Mouse (Mus musculus): ENCODE measurements at regions not wholly inside any gene's neighbourhood (a gene's known extent, or its start where the extent isn't known, plus 50 kb on each side); places are given as distances from the start of the nearest gene placed in this dataset.

DNA sequence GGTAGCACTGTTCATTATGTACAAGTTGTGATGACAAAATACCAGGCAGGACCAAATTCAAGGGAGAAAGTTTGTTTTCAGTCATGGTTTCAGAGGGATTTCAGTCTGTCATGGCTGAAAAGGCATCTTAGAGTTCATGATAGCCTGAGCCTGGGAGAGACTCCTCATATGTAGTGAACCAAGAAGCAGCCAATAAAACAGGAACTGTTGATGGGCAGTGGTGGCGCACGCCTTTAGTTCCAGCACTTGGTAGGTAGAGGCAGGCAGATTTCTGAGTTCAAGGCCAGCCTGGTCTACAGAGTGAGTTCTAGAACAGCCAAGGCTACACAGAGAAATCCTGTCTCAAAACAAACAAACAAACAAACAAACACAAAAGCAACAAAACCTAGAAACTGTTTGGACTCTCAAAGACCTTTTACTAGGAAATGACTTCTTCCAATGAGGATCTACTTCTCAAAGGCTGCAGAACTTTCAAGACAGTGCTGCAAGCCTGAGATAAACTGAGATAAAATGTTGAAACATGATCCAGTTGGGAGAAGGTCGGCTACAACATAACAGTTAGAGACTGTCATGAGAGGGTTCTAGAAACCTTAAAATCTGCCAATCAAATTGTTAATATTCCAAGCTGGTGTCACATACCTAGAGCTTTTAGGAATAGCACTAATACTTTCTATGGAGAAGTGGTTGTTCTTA is 817.5 kb upstream of the Lcorl start:
- Histone ChIP-seq H3K4me2 (no peak overlapping the region), H3K36me3 (no peaks in the 10 kb centered on the region), H3K9ac (no peak overlapping the region), H3K27me3 (replicated peaks) (no peaks in the 10 kb centered on the region), H3K4me1 (0 out of 2 replicates have a peak, but pooled peaks cover 3% of the 10 kb centered on the region), H3K4me3 (no peak overlapping the region), H3K9me3 (no peaks in the 10 kb centered on the region), H3K27ac (replicated peaks) (no peak overlapping the region)
- no peak for ATAC-seq (ENCODE audit: extremely low read depth, insufficient number of reproducible peaks, low FRiP score, low TSS enrichment)
- 66% methylated on average over 3 of the region's 3 CpGs for WGBS

DNA sequence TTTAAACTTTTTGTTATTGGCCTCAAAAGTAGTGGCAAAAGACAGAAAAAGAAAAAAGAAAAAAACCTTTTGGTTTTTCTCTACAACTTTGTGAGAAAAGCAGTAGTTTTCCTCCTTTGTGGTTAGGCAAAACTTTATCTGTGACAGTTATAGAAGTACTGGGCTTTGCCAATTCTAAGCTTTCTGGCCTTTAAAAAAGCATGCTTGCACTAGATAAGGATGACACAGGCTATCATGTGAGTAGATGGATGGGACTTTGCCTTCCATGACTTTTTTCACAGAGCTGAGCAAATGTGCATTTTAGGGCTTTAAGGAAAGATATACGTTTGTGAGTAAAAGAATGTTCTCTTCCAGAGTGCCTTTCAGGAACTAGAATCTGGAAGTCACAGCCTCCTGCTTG is 816.0 kb upstream of the Lcorl start:
- Histone ChIP-seq H3K9ac (no peak overlapping the region), H3K4me3 (no peak overlapping the region), H3K36me3 (no peaks in the 10 kb centered on the region), H3K27ac (replicated peaks) (no peak overlapping the region), H3K4me2 (no peak overlapping the region), H3K9me3 (no peaks in the 10 kb centered on the region), H3K27me3 (replicated peaks) (no peaks in the 10 kb centered on the region), H3K4me1 (0 out of 2 replicates have a peak, but pooled peaks cover 3% of the 10 kb centered on the region)
- WGBS, result 33% methylated on average over 1 of the region's 1 CpGs
- no peak for ATAC-seq (ENCODE audit: extremely low read depth, insufficient number of reproducible peaks, low FRiP score, low TSS enrichment)

DNA sequence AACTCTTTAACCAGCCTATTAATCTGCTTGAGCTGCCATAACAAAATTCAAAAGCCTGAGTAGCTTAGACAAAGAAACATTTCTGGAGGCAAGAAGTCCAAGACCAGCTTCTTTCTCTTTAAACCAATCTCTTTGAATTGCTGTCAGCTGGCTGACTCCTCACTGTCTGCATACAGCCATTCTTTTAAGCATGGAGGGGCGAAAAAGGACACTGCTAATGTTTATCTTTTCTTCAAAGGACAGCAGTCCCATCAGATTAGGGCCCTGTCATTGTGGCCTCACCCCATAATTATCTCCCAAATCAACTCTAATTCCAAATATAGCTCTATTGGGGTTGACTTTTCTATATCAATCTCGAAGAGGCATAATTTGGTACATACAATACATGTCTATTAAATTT is 813.1 kb upstream of the Lcorl start:
- Histone ChIP-seq H3K4me2 (no peak overlapping the region), H3K27ac (replicated peaks) (no peak overlapping the region), H3K4me1 (0 out of 2 replicates have a peak, but pooled peaks cover 3% of the 10 kb centered on the region), H3K27me3 (replicated peaks) (no peaks in the 10 kb centered on the region), H3K36me3 (no peaks in the 10 kb centered on the region), H3K9me3 (no peaks in the 10 kb centered on the region), H3K4me3 (no peak overlapping the region), H3K9ac (no peak overlapping the region)
- no peak for ATAC-seq (ENCODE audit: extremely low read depth, insufficient number of reproducible peaks, low FRiP score, low TSS enrichment)
- WGBS, result 46% methylated on average over 2 of the region's 2 CpGs

DNA sequence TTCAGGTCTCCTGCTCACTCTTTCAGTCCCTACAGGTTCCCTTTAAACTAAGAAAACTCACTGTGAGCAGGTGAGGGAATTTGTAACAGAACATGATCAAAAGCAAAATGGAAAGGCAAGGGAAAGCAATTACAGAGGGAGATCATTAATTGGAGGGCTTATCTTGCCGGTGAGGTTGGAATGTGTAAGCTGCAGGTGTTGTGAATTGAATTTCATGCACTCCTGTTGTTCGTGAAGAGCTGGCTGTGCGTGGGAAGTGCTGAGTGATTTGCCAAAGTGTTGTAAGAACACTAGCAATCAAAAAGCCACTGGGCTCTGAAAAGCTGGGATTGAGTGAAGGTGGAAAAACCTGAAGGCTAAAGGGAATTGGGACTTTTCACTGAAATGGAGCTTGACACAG is 808.8 kb upstream of the Lcorl start:
- Histone ChIP-seq H3K9ac (no peak overlapping the region), H3K9me3 (no peaks in the 10 kb centered on the region), H3K4me1 (no peaks in the 10 kb centered on the region), H3K27ac (replicated peaks) (no peak overlapping the region), H3K4me3 (no peak overlapping the region), H3K27me3 (replicated peaks) (no peaks in the 10 kb centered on the region), H3K4me2 (no peak overlapping the region), H3K36me3 (no peaks in the 10 kb centered on the region)
- no peak for ATAC-seq (ENCODE audit: extremely low read depth, insufficient number of reproducible peaks, low FRiP score, low TSS enrichment)
- WGBS, result 28% methylated on average over 3 of the region's 3 CpGs

DNA sequence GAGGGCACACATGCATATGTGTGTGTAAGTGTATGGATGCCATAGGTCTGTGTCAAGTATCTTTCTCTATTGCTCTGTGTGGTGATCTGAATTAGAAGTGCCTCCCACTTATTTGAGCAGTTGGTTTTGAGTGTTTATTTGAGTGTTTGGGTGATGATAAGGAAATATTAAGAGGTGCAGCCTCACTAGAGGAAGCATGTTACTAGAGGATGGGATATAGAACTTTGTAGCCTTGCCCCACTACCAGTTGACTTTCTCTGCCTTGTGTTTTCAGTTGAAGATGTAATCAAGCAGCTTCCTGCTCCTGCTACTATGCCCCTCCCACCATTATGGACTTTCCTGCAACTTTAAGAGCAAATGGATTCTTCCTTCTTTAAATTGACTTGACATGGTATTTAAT is 799.6 kb upstream of the Lcorl start:
- H3K9me3 ChIP-seq, result no peaks in the 10 kb centered on the region
- H3K27me3 ChIP-seq (replicated peaks), result no peaks in the 10 kb centered on the region
- no peaks in the 10 kb centered on the region for H3K36me3 ChIP-seq

DNA sequence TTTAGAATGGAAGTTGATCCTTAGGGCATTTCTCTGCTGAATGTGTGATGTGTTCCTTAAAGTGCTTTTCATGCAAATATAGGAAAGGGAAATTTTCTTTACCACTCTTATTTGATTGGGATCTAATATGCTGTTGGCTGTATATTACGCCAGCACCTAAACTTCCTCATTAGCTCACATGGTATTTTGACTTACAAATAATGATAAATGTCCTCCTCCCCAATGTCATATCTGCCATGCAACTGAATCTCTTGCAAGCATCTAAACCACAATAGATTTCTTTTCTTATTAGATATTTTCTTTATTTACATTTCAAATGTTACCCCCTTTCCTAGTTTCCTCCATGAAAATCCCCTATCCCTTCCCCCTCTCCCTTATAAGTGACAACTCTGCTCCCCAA is 796.8 kb upstream of the Lcorl start:
- no peak overlapping the region for H3K4me2 ChIP-seq
- no peak for ATAC-seq (ENCODE audit: extremely low read depth, insufficient number of reproducible peaks, low FRiP score, low TSS enrichment)
- no peak overlapping the region for H3K4me3 ChIP-seq
- H3K27me3 ChIP-seq (replicated peaks), result no peaks in the 10 kb centered on the region
- H3K9ac ChIP-seq, result no peak overlapping the region
- H3K9me3 ChIP-seq, result no peaks in the 10 kb centered on the region
- no peaks in the 10 kb centered on the region for H3K4me1 ChIP-seq
- 89% methylated on average over 1 of the region's 1 CpGs for WGBS
- no peaks in the 10 kb centered on the region for H3K36me3 ChIP-seq
- H3K27ac ChIP-seq (replicated peaks), result no peak overlapping the region

More for the DNA sequence above, 799.6 kb upstream of the Lcorl start:
- H3K4me2 ChIP-seq, result no peak overlapping the region
- ATAC-seq (ENCODE audit: extremely low read depth, insufficient number of reproducible peaks, low FRiP score, low TSS enrichment), result no peak
- H3K9ac ChIP-seq, result no peak overlapping the region
- no peak overlapping the region for H3K27ac ChIP-seq (replicated peaks)
- no peaks in the 10 kb centered on the region for H3K4me1 ChIP-seq
- H3K4me3 ChIP-seq, result no peak overlapping the region

DNA sequence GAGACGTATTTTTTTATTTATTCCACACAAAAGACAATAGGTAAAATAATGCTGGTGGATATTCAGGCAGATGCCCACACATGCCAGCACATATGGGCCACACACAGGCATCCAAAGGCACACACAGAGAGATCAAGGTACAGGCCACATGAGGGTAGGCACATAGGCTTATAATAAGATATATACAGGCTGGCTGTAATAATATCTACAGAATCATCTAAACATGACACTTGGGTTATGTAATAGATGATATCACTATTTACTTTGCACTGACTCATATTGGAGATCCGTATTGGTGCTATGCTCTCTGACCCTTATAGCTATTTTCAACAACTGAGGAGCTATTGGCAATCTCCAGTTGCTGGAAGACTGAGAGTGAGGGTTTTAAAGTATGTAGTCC is 785.6 kb upstream of the Lcorl start:
- H3K9me3 ChIP-seq, result peaks cover 3% of the 10 kb centered on the region; the same call in 1 of the 2 replicates
- ATAC-seq (ENCODE audit: extremely low read depth, insufficient number of reproducible peaks, low FRiP score, low TSS enrichment), result no peak
- no peak overlapping the region for H3K4me3 ChIP-seq
- no peak overlapping the region for H3K9ac ChIP-seq
- 68% methylated on average over 2 of the region's 2 CpGs for WGBS
- no peaks in the 10 kb centered on the region for H3K4me1 ChIP-seq
- no peak overlapping the region for H3K27ac ChIP-seq (replicated peaks)
- H3K4me2 ChIP-seq, result no peak overlapping the region
- no peaks in the 10 kb centered on the region for H3K36me3 ChIP-seq
- no peaks in the 10 kb centered on the region for H3K27me3 ChIP-seq (replicated peaks)

DNA sequence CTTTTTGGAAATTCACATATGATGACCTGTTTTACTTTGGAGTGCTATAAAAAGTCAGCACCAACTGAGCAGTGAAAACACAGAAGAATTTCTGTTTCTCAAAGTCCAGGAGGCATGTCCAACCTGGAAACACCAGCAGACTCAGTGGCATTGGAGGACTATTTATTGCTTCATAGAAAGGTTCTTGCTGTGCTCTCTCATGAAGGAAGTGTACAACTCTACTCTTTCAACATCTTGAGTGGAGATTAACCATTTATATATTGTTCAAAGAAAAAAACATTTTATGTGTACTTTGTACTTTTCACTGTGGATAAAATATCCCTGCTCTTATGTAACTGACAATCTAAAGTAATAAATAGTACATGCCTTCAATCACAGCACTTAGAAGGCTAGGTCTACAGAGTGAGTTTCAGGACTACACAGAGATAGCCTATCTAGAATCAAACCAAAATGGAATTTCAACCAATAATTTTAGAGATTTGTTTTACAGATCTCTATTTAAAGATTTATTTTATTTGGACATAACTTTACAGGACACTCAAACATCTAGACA is 777.8 kb upstream of the Lcorl start:
- no peaks in the 10 kb centered on the region for H3K27me3 ChIP-seq (replicated peaks)
- H3K4me1 ChIP-seq, result no peaks in the 10 kb centered on the region
- H3K36me3 ChIP-seq, result no peaks in the 10 kb centered on the region
- no peak for ATAC-seq (ENCODE audit: extremely low read depth, insufficient number of reproducible peaks, low FRiP score, low TSS enrichment)
- no peak overlapping the region for H3K4me3 ChIP-seq
- H3K4me2 ChIP-seq, result no peak overlapping the region
- no peak overlapping the region for H3K27ac ChIP-seq (replicated peaks)
- no peak overlapping the region for H3K9ac ChIP-seq
- H3K9me3 ChIP-seq, result peaks cover 3% of the 10 kb centered on the region; the same call in 1 of the 2 replicates
